Comparison of ENCODE assay signal across 8 mouse cellular contexts in genomic region chr8:105607062-105607461, GRCm38 (mm10). TPM values are rescaled to one million over a fixed set of nuclear protein-coding genes. Genes with fewer than 3 reads are reported as not detected.
DNase-seq lines count a peak whose midpoint lies in the region; ATAC-seq and TF ChIP-seq lines count a peak whose summit lies in the region.

No protein-coding gene starts in this region.

- H3K9ac ChIP-seq in limb, embryonic 13.5 days = peak overlapping the region; percentile 87
- H3K9ac ChIP-seq in stomach, embryonic 15.5 days = no peak overlapping the region

- H3K27ac ChIP-seq in gastrocnemius, adult 2 months = peak overlapping the region; percentile 98
- peak overlapping the region; percentile 47 for H3K27ac ChIP-seq in thymus, adult 2 months (ENCODE audit: control insufficient read depth, insufficient read depth, low read length)
- no peak overlapping the region for H3K27ac ChIP-seq in limb, embryonic 13.5 days
- H3K27ac ChIP-seq in stomach, embryonic 15.5 days = peak overlapping the region; percentile 87; the same call in 1 of the 2 replicates

- no peaks in the 10 kb centered on the region for H3K9me3 ChIP-seq in limb, embryonic 13.5 days
- H3K9me3 ChIP-seq in stomach, embryonic 15.5 days = no peaks in the 10 kb centered on the region

- TF ChIP-seq CTCF in gastrocnemius, adult 2 months (IDR thresholded peaks at IDR 0.05) = no peak
- no peak for TF ChIP-seq CTCF in thymus, adult 2 months (IDR thresholded peaks at IDR 0.05; ENCODE audit: borderline replicate concordance, control insufficient read depth, extremely low read depth, insufficient read depth, low read length, poor library complexity)

- no peak for ATAC-seq in limb, embryonic 13.5 days (ENCODE audit: low FRiP score, low read depth)
- no peak for ATAC-seq in stomach, embryonic 15.5 days (ENCODE audit: insufficient read depth, low FRiP score, low read depth)

- intact Hi-C loops in gastrocnemius, adult 2 months (cut with DNase I) = no loop called here
- intact Hi-C loops in gastrocnemius, postnatal 36 days (cut with DNase I) = loop anchor here (5.0 kb wide), 1 partner anchor 40 kb away; the partner anchor contains the start of gene Atp6v0d1

- H3K27me3 ChIP-seq in thymus, adult 2 months (ENCODE audit: control insufficient read depth, insufficient read depth, low read length) = no peaks in the 10 kb centered on the region
- peaks cover 8% of the 10 kb centered on the region for H3K27me3 ChIP-seq in limb, embryonic 13.5 days
- H3K27me3 ChIP-seq in stomach, embryonic 15.5 days (replicated peaks) = no peaks in the 10 kb centered on the region

- WGBS in thymus, adult 2 months = 7% methylated on average over 10 of the region's 10 CpGs
- 8% methylated on average over 10 of the region's 10 CpGs for WGBS in limb, embryonic 13.5 days
- 9% methylated on average over 10 of the region's 10 CpGs for WGBS in stomach, embryonic 15.5 days

- DNase-seq in gastrocnemius, adult 2 months = no peak
- DNase-seq in gastrocnemius, postnatal 36 days = no peak
- no peak for DNase-seq in thymus, adult 2 months
- no peak for DNase-seq in thymus, adult 18-20 months
- DNase-seq in testis, postnatal 10 days (ENCODE audit: low spot score) = no peak
- no peak for DNase-seq in frontal cortex, adult 2 months (ENCODE audit: extremely low spot score in 1 of 2, low spot score in 1 of 2)

- no peaks in the 10 kb centered on the region for H3K36me3 ChIP-seq in thymus, adult 2 months (ENCODE audit: control insufficient read depth, insufficient read depth, low read length)
- H3K36me3 ChIP-seq in limb, embryonic 13.5 days = 0 out of 2 replicates have a peak, but pooled peaks cover 9% of the 10 kb centered on the region
- 0 out of 2 replicates have a peak, but pooled peaks cover 2% of the 10 kb centered on the region for H3K36me3 ChIP-seq in stomach, embryonic 15.5 days

- peak overlapping the region; percentile 80 for H3K4me2 ChIP-seq in limb, embryonic 13.5 days (replicated peaks)
- H3K4me2 ChIP-seq in stomach, embryonic 15.5 days = peak overlapping the region; percentile 94

- H3K4me1 ChIP-seq in thymus, adult 2 months (replicated peaks; ENCODE audit: control insufficient read depth, insufficient read depth, low read length) = peaks cover 33% of the 10 kb centered on the region
- peaks cover 29% of the 10 kb centered on the region for H3K4me1 ChIP-seq in limb, embryonic 13.5 days
- peaks cover 15% of the 10 kb centered on the region for H3K4me1 ChIP-seq in stomach, embryonic 15.5 days

- no peak for TF ChIP-seq POLR2A in thymus, adult 2 months (IDR thresholded peaks at IDR 0.05; ENCODE audit: control insufficient read depth, extremely low read depth, insufficient read depth, low read length, poor library complexity)

- H3K4me3 ChIP-seq in gastrocnemius, adult 2 months = peak overlapping the region; percentile 78
- peak overlapping the region; percentile 100 for H3K4me3 ChIP-seq in thymus, adult 2 months (ENCODE audit: control insufficient read depth, insufficient read depth, low read length)
- peak overlapping the region; percentile 76 for H3K4me3 ChIP-seq in limb, embryonic 13.5 days
- peak overlapping the region; percentile 67 for H3K4me3 ChIP-seq in stomach, embryonic 15.5 days (replicated peaks)

RNA-seq across cellular contexts. Expression of gene Ripor1, which starts 2.0 kb away (rescaled TPM):
- total RNA-seq in gastrocnemius, adult 2 months (2021) = 10 to 100 TPM; 15.7 to 20.6 TPM
- 10 to 100 TPM; 15.1 to 18.2 TPM for total RNA-seq in gastrocnemius, postnatal 36 days (2021)
- 125 and 128 TPM in 2 replicates for polyA plus RNA-seq in thymus, adult 2 months (2012; rRNA removed)
- 20.1 and 20.2 TPM in 2 replicates for polyA plus RNA-seq in limb, embryonic 13.5 days (2015; fragmentation: Nextera tagmentation; extraction: Ambion mirVana)
- polyA plus RNA-seq in stomach, embryonic 15.5 days (2015; fragmentation: Nextera tagmentation; extraction: Ambion mirVana) = 21.0 and 23.4 TPM in 2 replicates
- 52.0 and 52.1 TPM in 2 replicates for polyA plus RNA-seq in frontal cortex, adult 2 months (2012; rRNA removed)

RNA-seq across cellular contexts. Expression of gene Ctcf, which starts 29.3 kb away (rescaled TPM):
- total RNA-seq in gastrocnemius, adult 2 months (2021) = 10 to 100 TPM; 33.2 to 42.6 TPM
- total RNA-seq in gastrocnemius, postnatal 36 days (2021) = 10 to 100 TPM; 27.0 to 29.9 TPM
- 67.0 and 89.4 TPM in 2 replicates for polyA plus RNA-seq in thymus, adult 2 months (2012; rRNA removed)
- 140 and 142 TPM in 2 replicates for polyA plus RNA-seq in limb, embryonic 13.5 days (2015; fragmentation: Nextera tagmentation; extraction: Ambion mirVana)
- polyA plus RNA-seq in stomach, embryonic 15.5 days (2015; fragmentation: Nextera tagmentation; extraction: Ambion mirVana) = 109 and 112 TPM in 2 replicates
- 34.9 and 37.1 TPM in 2 replicates for polyA plus RNA-seq in frontal cortex, adult 2 months (2012; rRNA removed)

RNA-seq across cellular contexts. Expression of gene Agrp, which starts 30.1 kb away (rescaled TPM):
- total RNA-seq in gastrocnemius, adult 2 months (2021) = under 1 TPM in 1 of 2 experiments, not detected in 1; 0.75 TPM
- under 1 TPM in 1 of 2 experiments, not detected in 1; 0.56 TPM for total RNA-seq in gastrocnemius, postnatal 36 days (2021)
- 0.52 and 1.00 TPM in 2 replicates for polyA plus RNA-seq in thymus, adult 2 months (2012; rRNA removed)
- 1.9 and 2.0 TPM in 2 replicates for polyA plus RNA-seq in limb, embryonic 13.5 days (2015; fragmentation: Nextera tagmentation; extraction: Ambion mirVana)
- polyA plus RNA-seq in stomach, embryonic 15.5 days (2015; fragmentation: Nextera tagmentation; extraction: Ambion mirVana) = 0.77 and 1.1 TPM in 2 replicates
- 0.25 and 0.36 TPM in 2 replicates for polyA plus RNA-seq in frontal cortex, adult 2 months (2012; rRNA removed)

RNA-seq across cellular contexts. Expression of gene Atp6v0d1, which starts 41.2 kb away (rescaled TPM):
- 10 to 100 TPM; 40.3 to 41.6 TPM for total RNA-seq in gastrocnemius, adult 2 months (2021)
- total RNA-seq in gastrocnemius, postnatal 36 days (2021) = 10 to 100 TPM; 37.3 to 40.9 TPM
- polyA plus RNA-seq in thymus, adult 2 months (2012; rRNA removed) = 112 and 119 TPM in 2 replicates
- polyA plus RNA-seq in limb, embryonic 13.5 days (2015; fragmentation: Nextera tagmentation; extraction: Ambion mirVana) = 82.5 and 83.5 TPM in 2 replicates
- polyA plus RNA-seq in stomach, embryonic 15.5 days (2015; fragmentation: Nextera tagmentation; extraction: Ambion mirVana) = 73.2 and 75.8 TPM in 2 replicates
- 334 and 339 TPM in 2 replicates for polyA plus RNA-seq in frontal cortex, adult 2 months (2012; rRNA removed)
